Mouse (Mus musculus): ENCODE results near the gene Omp.

DNA sequence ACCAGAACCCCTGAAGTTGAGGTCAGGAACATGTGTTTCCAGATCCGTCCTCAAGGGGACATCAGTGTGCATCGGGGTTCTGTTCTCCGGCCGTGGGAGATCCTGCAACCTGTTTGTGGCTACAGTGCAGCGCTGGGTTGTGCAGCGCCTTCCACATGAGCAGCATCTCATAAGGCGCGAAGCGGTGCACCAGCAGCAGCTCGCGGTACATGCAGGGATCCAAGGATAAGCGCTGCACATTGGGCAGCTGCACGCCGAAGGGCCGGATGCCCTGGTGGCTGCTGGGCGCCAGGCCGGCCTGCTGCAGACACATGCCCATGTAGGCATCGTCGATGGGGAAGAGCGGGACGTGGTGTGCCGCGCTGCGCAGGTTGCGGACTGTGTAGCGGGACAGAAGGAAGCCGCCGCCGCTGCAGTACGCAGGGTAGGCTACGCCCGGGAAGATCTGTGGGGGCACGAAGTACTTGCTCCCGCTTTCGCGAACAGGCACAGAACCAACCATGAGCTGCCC, 48.3 kb upstream of the Omp start:
- TF ChIP-seq MYC (IDR thresholded peaks at IDR 0.05; ENCODE audit: low read depth, low read length) = no peak
- no peak for TF ChIP-seq POLR2A (IDR thresholded peaks at IDR 0.05; ENCODE audit: low read depth, low read length)
- no peak for TF ChIP-seq BHLHE40 (IDR thresholded peaks at IDR 0.05; ENCODE audit: low read depth, low read length)
- no peak for TF ChIP-seq CTCF (conservative IDR thresholded peaks at IDR 0.05 in 1 of 2, IDR thresholded peaks at IDR 0.05 in 1 of 2; ENCODE audit: low read depth in 2 of 2, low read length in 2 of 2)
- TF ChIP-seq CHD1 (IDR thresholded peaks at IDR 0.05; ENCODE audit: low read depth, low read length) = no peak
- TF ChIP-seq MEF2A (IDR thresholded peaks at IDR 0.05; ENCODE audit: borderline replicate concordance, low read depth, low read length) = no peak
- TF ChIP-seq ZNF384 (IDR thresholded peaks at IDR 0.05; ENCODE audit: low read depth, low read length) = no peak
